8 mouse cellular contexts compared by ENCODE assay signal in the genomic region with DNA sequence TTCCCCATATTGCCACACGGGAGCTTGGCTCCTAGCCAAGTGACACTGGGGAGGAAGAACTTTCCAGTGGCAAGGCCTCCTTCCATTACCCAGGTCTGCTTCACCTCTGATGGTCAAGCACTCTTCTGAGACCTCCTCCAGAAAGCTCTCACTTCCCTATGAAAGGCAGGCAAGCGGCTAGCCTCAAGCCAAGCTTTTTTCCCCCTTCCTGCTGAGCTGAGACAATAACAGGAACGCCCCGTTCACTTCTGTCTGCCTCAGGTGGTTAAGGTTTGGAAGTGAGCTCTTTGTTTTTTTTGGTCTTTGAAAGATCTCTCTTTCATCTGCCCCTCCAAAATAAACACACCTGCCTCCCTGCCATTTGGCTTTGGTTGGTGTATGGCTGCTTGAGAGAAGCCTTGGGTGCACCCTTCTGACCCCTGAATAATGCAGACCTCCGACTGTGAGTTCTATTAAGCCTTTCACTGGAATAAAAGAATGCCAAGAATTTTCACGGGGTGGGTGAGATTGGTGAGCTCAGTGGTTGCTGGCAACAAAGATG. TPM values are rescaled to one million over a fixed set of nuclear protein-coding genes. Genes with fewer than 3 reads are reported as not detected.
DNase-seq lines count a peak whose midpoint lies in the region; ATAC-seq and TF ChIP-seq lines count a peak whose summit lies in the region.

A gene (plus strand): TSS at position 448 of the 541 bp plus-strand sequence.

- H3K79me2 ChIP-seq in C2C12 (ENCODE audit: control insufficient read depth, insufficient read depth): no peaks in the 10 kb centered on the region

- TF ChIP-seq CTCF in C2C12 (IDR thresholded peaks at IDR 0.05; ENCODE audit: control insufficient read depth, insufficient read depth, insufficient read length): no peak

- H3K4me3 ChIP-seq in C2C12 (ENCODE audit: insufficient read depth, poor library complexity, severe bottlenecking) (no peak within 1 kb of the TSS), ES-E14 (ENCODE audit: insufficient read depth in 1 of 2, low read depth in 1 of 2, low read length in 2 of 2, poor library complexity in 1 of 2, severe bottlenecking in 1 of 2) (peak within 1 kb of the TSS in 1 of 2 experiments; percentile 18; a peak in 1 of 4 replicates)
- no peak within 1 kb of the TSS for H3K4me3 ChIP-seq in forebrain, embryonic 10.5 days
- no peak within 1 kb of the TSS for H3K4me3 ChIP-seq in limb, embryonic 15.5 days
- H3K4me3 ChIP-seq in midbrain, embryonic 16.5 days (ENCODE audit: low read depth, low read length): no peak within 1 kb of the TSS

- WGBS in forebrain, embryonic 10.5 days: 2% methylated on average over 6 of the region's 6 CpGs
- 9% methylated on average over 6 of the region's 6 CpGs for WGBS in limb, embryonic 15.5 days
- WGBS in midbrain, embryonic 16.5 days: 3% methylated on average over 6 of the region's 6 CpGs

- no peak within 1 kb of the TSS for H3K4me2 ChIP-seq in limb, embryonic 15.5 days
- H3K4me2 ChIP-seq in midbrain, embryonic 16.5 days (ENCODE audit: low read length): no peak within 1 kb of the TSS

- H3K27ac ChIP-seq in ES-E14 (ENCODE audit: insufficient read depth, low read depth, low read length, poor library complexity, severe bottlenecking): peak within 1 kb of the TSS; percentile 81
- peak within 1 kb of the TSS; percentile 72 for H3K27ac ChIP-seq in forebrain, embryonic 10.5 days
- H3K27ac ChIP-seq in limb, embryonic 15.5 days: 0 out of 2 replicates have a peak within 1 kb of the TSS, but pooled peaks have one; percentile 3
- no peak within 1 kb of the TSS for H3K27ac ChIP-seq in midbrain, embryonic 16.5 days (ENCODE audit: low read length)

- no peak within 1 kb of the TSS for H3ac ChIP-seq in C2C12 (ENCODE audit: control insufficient read depth, insufficient read length, low read depth)

- no peaks in the 10 kb centered on the region for H3K9me3 ChIP-seq in ES-E14 (ENCODE audit: control insufficient read depth, insufficient read depth, low read depth, low read length)
- H3K9me3 ChIP-seq in forebrain, embryonic 10.5 days: peaks cover 4% of the 10 kb centered on the region; the same call in 1 of the 2 replicates
- H3K9me3 ChIP-seq in limb, embryonic 15.5 days: no peaks in the 10 kb centered on the region
- no peaks in the 10 kb centered on the region for H3K9me3 ChIP-seq in midbrain, embryonic 16.5 days (replicated peaks; ENCODE audit: control insufficient read depth, low read length, poor library complexity, severe bottlenecking)

- no peaks in the 10 kb centered on the region for H3K79me3 ChIP-seq in C2C12 (ENCODE audit: low read depth)

- in situ Hi-C loops in ES-E14 (cut with MboI; ENCODE audit: low sequenced_read_pairs in 2 of 2, unreplicated experiment in 2 of 2): no loop called here

- no peak for ATAC-seq in limb, embryonic 15.5 days (ENCODE audit: insufficient number of reproducible peaks, low FRiP score, low TSS enrichment, low read depth)
- ATAC-seq in midbrain, embryonic 16.5 days: no peak

- no peak within 1 kb of the TSS for H3K9ac ChIP-seq in ES-E14 (ENCODE audit: insufficient read depth, low read depth, low read length, poor library complexity, severe bottlenecking)
- no peak within 1 kb of the TSS for H3K9ac ChIP-seq in limb, embryonic 15.5 days
- H3K9ac ChIP-seq in midbrain, embryonic 16.5 days (ENCODE audit: low read depth, low read length): no peak within 1 kb of the TSS

- DNase-seq in ES-E14 (ENCODE audit: low read depth, low spot score): peak; percentile 95
- no peak for DNase-seq in forebrain, embryonic 10.5 days (ENCODE audit: extremely low spot score, low spot score)
- no peak for DNase-seq in heart, postnatal 4 days
- DNase-seq in right cerebral cortex, postnatal 10 days (ENCODE audit: low spot score in 2 of 2): no peak
- DNase-seq in ovary, postnatal 10 days (ENCODE audit: low spot score): no peak

- peaks cover 3 to 13% of the 10 kb centered on the region in 2 experiments; a peak in 2 of 4 replicates for H3K4me1 ChIP-seq in ES-E14 (ENCODE audit: control insufficient read depth in 2 of 2, insufficient read depth in 2 of 2, low read length in 2 of 2, poor library complexity in 1 of 2)
- H3K4me1 ChIP-seq in forebrain, embryonic 10.5 days: peaks cover 50% of the 10 kb centered on the region
- peaks cover 37% of the 10 kb centered on the region for H3K4me1 ChIP-seq in limb, embryonic 15.5 days
- H3K4me1 ChIP-seq in midbrain, embryonic 16.5 days (ENCODE audit: control insufficient read depth, insufficient read depth, low read length): peaks cover 3% of the 10 kb centered on the region; the same call in 1 of the 2 replicates

- H3K27me3 ChIP-seq in C2C12 (ENCODE audit: control insufficient read depth, insufficient read depth, insufficient read length): peaks cover 9% of the 10 kb centered on the region
- H3K27me3 ChIP-seq in forebrain, embryonic 10.5 days (ENCODE audit: poor library complexity, severe bottlenecking): peaks cover 19% of the 10 kb centered on the region
- no peaks in the 10 kb centered on the region for H3K27me3 ChIP-seq in limb, embryonic 15.5 days
- H3K27me3 ChIP-seq in midbrain, embryonic 16.5 days (ENCODE audit: control insufficient read depth, insufficient read depth, low read depth, low read length): no peaks in the 10 kb centered on the region

- H3K36me3 ChIP-seq in C2C12 (ENCODE audit: control insufficient read depth, insufficient read depth) (no peaks in the 10 kb centered on the region), ES-E14 (ENCODE audit: control insufficient read depth, insufficient read depth, low read length, poor library complexity, severe bottlenecking) (no peaks in the 10 kb centered on the region)
- H3K36me3 ChIP-seq in forebrain, embryonic 10.5 days (replicated peaks): no peaks in the 10 kb centered on the region
- peaks cover 18% of the 10 kb centered on the region for H3K36me3 ChIP-seq in limb, embryonic 15.5 days
- no peaks in the 10 kb centered on the region for H3K36me3 ChIP-seq in midbrain, embryonic 16.5 days (ENCODE audit: control insufficient read depth, insufficient read depth, low read length)

TF ChIP-seq in C2C12, 6 proteins besides CTCF, POLR2A, EP300 and RAD21:
- TF ChIP-seq FOSL1 (IDR thresholded peaks at IDR 0.05; ENCODE audit: insufficient read depth, low read length, poor library complexity, severe bottlenecking): no peak
- TF ChIP-seq CEBPB (IDR thresholded peaks at IDR 0.05; ENCODE audit: low read depth): no peak
- no peak for TF ChIP-seq USF1 (IDR thresholded peaks at IDR 0.05; ENCODE audit: low read depth)
- TF ChIP-seq MYOG (IDR thresholded peaks at IDR 0.05; ENCODE audit: control insufficient read depth, extremely low read depth, insufficient read length): no peak
- TF ChIP-seq MYOD1 (IDR thresholded peaks at IDR 0.05; ENCODE audit: control insufficient read depth, insufficient read length, low read depth): no peak
- TF ChIP-seq MAX (IDR thresholded peaks at IDR 0.05): no peak

TF ChIP-seq in ES-E14, 5 proteins besides CTCF, POLR2A, EP300 and RAD21:
- TF ChIP-seq ZNF384 (IDR thresholded peaks at IDR 0.05; ENCODE audit: low read depth, low read length): no peak
- TF ChIP-seq CHD2 (IDR thresholded peaks at IDR 0.05; ENCODE audit: low read depth, low read length): peak; percentile 66
- no peak for TF ChIP-seq MAFK (IDR thresholded peaks at IDR 0.05; ENCODE audit: insufficient read depth, low read depth, low read length)

RNA-seq across cellular contexts. Expression of the gene that starts here (rescaled TPM):
- 49.7 TPM for polyA plus RNA-seq in C2C12 (2012; fragmentation: generic; extraction: Trizol)
- total RNA-seq in ES-E14 (2012; rRNA removed): 25.4 and 36.2 TPM in 2 replicates
- polyA plus RNA-seq in forebrain, embryonic 10.5 days (2016; fragmentation: Nextera tagmentation; extraction: Ambion mirVana): 69.8 and 70.4 TPM in 2 replicates
- total RNA-seq in heart, postnatal 4 days (2021): 10 to 100 TPM; 40.5 to 42.1 TPM
- 68.1 and 75.1 TPM in 2 replicates for polyA plus RNA-seq in limb, embryonic 15.5 days (2015; fragmentation: Nextera tagmentation; extraction: Ambion mirVana)
- 62.1 and 62.3 TPM in 2 replicates for polyA plus RNA-seq in midbrain, embryonic 16.5 days (2015; fragmentation: Nextera tagmentation; extraction: Ambion mirVana)
